Mouse (Mus musculus): ENCODE results near the gene F2r. TPM values are rescaled to one million over a fixed set of nuclear protein-coding genes. Genes with fewer than 3 reads are reported as not detected.

Gene F2r
- polyA plus RNA-seq, 1 experiment from 2014 or later: 92.3 TPM

DNA sequence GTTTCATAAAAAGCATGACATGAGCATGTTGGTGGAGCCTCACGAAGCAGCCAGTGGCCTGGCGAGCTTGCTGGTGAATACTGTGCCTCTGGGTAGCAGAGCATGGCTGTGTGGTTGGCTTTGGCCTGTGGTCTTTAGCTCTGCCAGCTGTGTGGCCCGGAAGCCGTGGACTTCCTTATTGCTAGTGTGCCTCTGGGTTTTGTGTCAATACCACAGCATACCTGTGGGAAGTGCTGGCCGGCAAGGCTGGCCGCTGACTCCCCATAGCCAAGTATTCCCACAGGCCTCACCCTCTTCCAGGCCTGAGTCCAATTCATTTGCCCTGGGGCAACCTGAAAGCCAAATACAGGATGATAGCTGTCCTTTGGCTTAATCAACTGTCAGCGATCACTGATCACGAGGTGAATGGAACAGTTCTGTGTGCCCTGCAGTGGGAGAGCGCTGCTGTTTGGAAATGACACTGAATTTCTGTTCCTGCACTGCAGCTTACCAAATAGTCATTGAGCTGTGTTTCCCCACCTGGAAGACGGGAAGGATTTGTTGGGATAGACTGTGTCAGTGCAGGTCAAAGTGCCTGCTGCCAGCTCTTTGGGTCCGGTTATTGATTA, 64.3 kb downstream of the F2r start:
- ATAC-seq: no peak
- Histone ChIP-seq H3K36me3 (ENCODE audit: poor library complexity, severe bottlenecking) (no peaks in the 10 kb centered on the region), H3K4me1 (peaks cover 6% of the 10 kb centered on the region), H3K4me3 (no peak overlapping the region), H3K27ac (no peak overlapping the region), H3K9me3 (replicated peaks) (no peaks in the 10 kb centered on the region), H3K9ac (no peak overlapping the region), H3K4me2 (no peak overlapping the region), H3K27me3 (no peaks in the 10 kb centered on the region)
- WGBS: 84% methylated on average over 11 of the region's 11 CpGs

Other genes with a start within 250 kb of the F2r start
- gene Aggf1, start 243.1 kb downstream of the F2r start, polyA plus RNA-seq (2015; fragmentation: Nextera tagmentation; extraction: Ambion mirVana): 41.7 and 42.0 TPM in 2 replicates
- gene Crhbp, start 173.6 kb downstream of the F2r start, polyA plus RNA-seq (2015; fragmentation: Nextera tagmentation; extraction: Ambion mirVana): 0.37 TPM in 2 replicates
- not detected in 2 replicates for gene S100z, start 139.8 kb downstream of the F2r start, polyA plus RNA-seq (2015; fragmentation: Nextera tagmentation; extraction: Ambion mirVana)
- 0.08 TPM in 1 of 2 replicates, not detected in the other for gene F2rl1, start 93.3 kb downstream of the F2r start, polyA plus RNA-seq (2015; fragmentation: Nextera tagmentation; extraction: Ambion mirVana)
- 0.52 and 0.58 TPM in 2 replicates for gene F2rl2, start 78.4 kb upstream of the F2r start, polyA plus RNA-seq (2015; fragmentation: Nextera tagmentation; extraction: Ambion mirVana)